Mouse (Mus musculus) MEL (cell line): ENCODE data around the gene Gm20481.

Experiments used
- CHD2 ChIP-seq: IDR thresholded peaks from 2 replicates; pipeline ENCODE4 v1.6.1; 2011; ENCODE audit warnings: low read length, improper control_type of control experiment
- CTCF ChIP-seq, 3 experiments: IDR thresholded peaks in 2 of 3; conservative IDR thresholded peaks in 1 of 3; 2 replicates each; pipeline ENCODE4 v1.5.1; 2011 to 2012; ENCODE audit warnings: low read length in 3 of 3, low read depth in 2 of 3, mild to moderate bottlenecking in 2 of 3, improper control_type of control experiment in 1 of 3, inconsistent platforms in 1 of 3, mixed read lengths in 1 of 3, moderate library complexity in 1 of 3; ENCODE audit not compliant: control insufficient read depth in 1 of 3, insufficient read depth in 1 of 3, poor library complexity in 1 of 3, severe bottlenecking in 1 of 3
- EP300 ChIP-seq, 2 experiments: IDR thresholded peaks; 2 replicates each; pipeline ENCODE4 v1.6.1; 2011; ENCODE audit warnings: improper control_type of control experiment in 2 of 2, low read length in 2 of 2, low read depth in 1 of 2, mild to moderate bottlenecking in 1 of 2
- MXI1 ChIP-seq: IDR thresholded peaks from 2 replicates; pipeline ENCODE4 v1.6.1; 2011; ENCODE audit warnings: mild to moderate bottlenecking, low read depth, low read length, improper control_type of control experiment
- NELFE ChIP-seq: IDR thresholded peaks from 2 replicates; pipeline ENCODE4 v1.6.1; 2011; ENCODE audit warnings: low read depth, low read length, improper control_type of control experiment
- POLR2A ChIP-seq, 2 experiments: IDR thresholded peaks; 2 replicates each; pipeline ENCODE4 v1.6.1; 2011 to 2012; ENCODE audit warnings: low read length in 2 of 2, mild to moderate bottlenecking in 2 of 2, control low read depth in 1 of 2, improper control_type of control experiment in 1 of 2, low read depth in 1 of 2, moderate library complexity in 1 of 2; ENCODE audit not compliant: control insufficient read depth in 1 of 2, insufficient read depth in 1 of 2, poor library complexity in 1 of 2
- POLR2AphosphoS5 ChIP-seq: IDR thresholded peaks from 2 replicates; pipeline ENCODE4 v1.6.1; 2012; ENCODE audit warnings: low read depth, borderline replicate concordance, mild to moderate bottlenecking, inconsistent platforms, low read length, moderate library complexity, mixed read lengths
- TAL1 ChIP-seq: IDR thresholded peaks from 2 replicates; pipeline ENCODE4 v1.6.1; 2012; ENCODE audit warnings: mild to moderate bottlenecking, inconsistent platforms, low read length, moderate library complexity, mixed read lengths
- TBP ChIP-seq: IDR thresholded peaks from 2 replicates; pipeline ENCODE4 v1.8.0; 2011; ENCODE audit warnings: low read depth, low read length, improper control_type of control experiment

DNA sequence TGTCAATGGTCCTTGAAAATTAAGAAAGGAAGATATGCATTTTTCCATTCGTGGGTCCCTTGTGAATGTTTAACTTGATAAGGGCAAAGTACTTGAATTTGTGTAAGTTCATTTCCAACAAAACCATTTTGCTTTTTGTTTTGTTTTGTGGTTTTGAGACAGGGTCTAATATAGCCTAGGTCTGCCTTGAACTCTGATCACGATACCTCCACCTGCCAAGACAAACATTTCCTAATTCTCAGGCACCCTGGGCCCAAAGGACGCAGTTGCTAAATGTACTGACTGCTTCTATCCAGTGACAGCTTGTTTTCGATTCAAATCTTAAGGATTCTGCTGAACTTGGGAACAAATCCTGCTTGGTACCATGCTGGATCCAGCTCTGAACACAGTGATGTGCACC lies 9.9 kb downstream of the Gm20481 start:
- TF ChIP-seq EP300 (IDR thresholded peaks at IDR 0.05; ENCODE audit: low read depth in 1 of 2, low read length in 2 of 2) (no peak), POLR2A (IDR thresholded peaks at IDR 0.05; ENCODE audit: control insufficient read depth in 1 of 2, insufficient read depth in 1 of 2, low read depth in 1 of 2, low read length in 2 of 2, poor library complexity in 1 of 2) (no peak), CTCF (IDR thresholded peaks at IDR 0.05 in 2 of 3, conservative IDR thresholded peaks at IDR 0.05 in 1 of 3; ENCODE audit: control insufficient read depth in 1 of 3, insufficient read depth in 1 of 3, low read depth in 2 of 3, low read length in 3 of 3, poor library complexity in 1 of 3, severe bottlenecking in 1 of 3) (no peak), POLR2AphosphoS5 (no peak), MXI1 (no peak), CHD2 (no peak), NELFE (no peak), TAL1 (no peak), TBP (no peak)
